Mouse (Mus musculus): ENCODE measurements around the gene Gga3.

The Gga3 gene

DNA sequence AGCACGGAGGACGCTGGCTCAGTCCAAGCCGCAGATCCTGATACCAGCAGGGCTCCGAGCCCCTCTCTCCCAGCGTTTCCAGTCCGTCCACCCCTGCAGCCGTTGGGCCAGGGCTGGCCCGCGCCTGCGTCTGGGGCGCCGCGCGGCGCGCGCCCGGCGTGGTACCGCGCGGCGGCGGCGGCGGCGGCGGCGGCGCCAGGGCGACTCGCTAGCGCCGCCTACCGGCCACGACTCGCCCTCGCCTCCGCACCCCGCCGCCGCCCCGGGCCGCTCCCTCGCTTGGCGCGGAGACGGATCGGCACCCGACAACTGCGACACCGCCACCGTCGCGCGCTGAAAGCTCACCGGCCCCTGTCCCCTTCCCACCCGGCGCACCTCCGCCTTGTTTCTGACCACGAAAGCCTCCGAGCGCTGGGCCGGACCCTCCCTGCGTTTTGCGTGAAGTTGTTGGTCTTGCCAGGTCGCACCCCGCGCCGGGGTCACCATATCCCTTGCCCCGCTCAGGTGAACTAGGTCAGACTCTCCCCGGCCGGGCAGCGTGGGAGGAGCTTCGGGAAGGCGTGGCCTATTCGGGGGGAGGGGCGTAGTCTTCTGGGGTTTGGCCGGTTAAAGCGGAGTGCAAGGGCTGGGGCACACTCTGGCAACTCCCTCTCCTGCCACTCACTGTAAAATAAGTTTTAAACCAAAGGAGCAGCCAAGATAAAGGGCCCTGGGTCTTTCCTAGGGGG lies 8.7 kb upstream of the Gga3 start, which contains the start of gene Mif4gd:
Mif4gd (minus strand) TSS at position 560 of the 728 bp plus-strand sequence.
- DNase-seq (ENCODE audit: low read depth, low spot score): peak; percentile 75

DNA sequence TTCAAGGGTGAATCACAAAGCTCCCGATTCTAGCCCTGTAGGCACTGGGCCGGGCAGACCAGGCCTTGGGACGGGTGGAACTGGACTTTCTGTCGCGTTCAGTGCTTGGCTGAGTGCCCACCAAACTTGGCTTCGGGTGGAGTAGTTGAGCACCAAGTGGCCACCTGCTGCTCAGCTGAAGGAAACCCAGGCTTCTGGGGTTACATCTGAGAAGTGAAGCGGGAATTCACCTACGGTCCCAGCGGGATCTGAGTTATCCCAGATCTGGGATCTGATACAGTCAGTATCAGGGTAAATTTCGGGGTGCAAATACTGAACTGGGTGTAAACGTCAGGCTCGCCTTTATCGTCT lies 8.2 kb upstream of the Gga3 start:
- no peak for DNase-seq (ENCODE audit: low read depth, low spot score)

DNA sequence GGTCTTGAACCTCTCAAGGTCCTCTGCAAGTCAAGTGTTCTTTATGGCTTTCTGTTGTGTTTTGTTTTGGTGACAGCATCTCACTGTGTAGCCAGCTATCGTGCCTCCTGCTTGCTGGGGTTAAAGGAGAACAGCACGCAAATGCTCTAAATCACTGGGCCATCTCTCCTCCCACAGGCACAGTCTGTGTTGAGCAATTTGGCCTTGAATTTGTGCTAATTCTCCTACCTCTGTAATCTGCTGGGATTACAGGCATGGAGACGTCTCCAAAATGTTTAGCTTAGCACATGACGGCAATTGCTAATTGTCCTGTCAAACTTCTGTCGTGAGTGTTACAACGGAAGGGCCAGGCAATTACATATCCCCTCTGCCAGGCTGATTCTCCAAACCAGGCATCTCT lies 7.3 kb upstream of the Gga3 start:
- DNase-seq (ENCODE audit: low read depth, low spot score): no peak

DNA sequence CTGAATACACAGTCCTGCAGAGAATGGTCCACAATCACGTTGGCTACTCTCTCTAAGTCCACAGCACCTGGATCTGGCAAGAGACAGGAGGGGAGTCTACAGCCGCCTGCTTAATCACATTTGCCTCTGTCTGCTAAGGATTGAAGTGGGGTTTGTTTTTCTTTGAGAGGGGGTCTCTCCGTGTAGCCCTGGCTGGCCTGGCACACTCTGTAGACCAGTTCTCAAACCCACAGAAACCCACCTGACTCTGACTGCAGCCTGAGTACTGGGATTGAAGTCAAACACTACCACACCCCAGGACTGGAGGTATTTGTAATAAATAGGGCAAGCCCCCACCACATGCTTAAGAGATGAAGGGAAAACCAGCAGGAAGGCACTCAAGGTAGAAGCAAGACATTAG lies 5.7 kb upstream of the Gga3 start:
- DNase-seq (ENCODE audit: low read depth, low spot score): no peak

DNA sequence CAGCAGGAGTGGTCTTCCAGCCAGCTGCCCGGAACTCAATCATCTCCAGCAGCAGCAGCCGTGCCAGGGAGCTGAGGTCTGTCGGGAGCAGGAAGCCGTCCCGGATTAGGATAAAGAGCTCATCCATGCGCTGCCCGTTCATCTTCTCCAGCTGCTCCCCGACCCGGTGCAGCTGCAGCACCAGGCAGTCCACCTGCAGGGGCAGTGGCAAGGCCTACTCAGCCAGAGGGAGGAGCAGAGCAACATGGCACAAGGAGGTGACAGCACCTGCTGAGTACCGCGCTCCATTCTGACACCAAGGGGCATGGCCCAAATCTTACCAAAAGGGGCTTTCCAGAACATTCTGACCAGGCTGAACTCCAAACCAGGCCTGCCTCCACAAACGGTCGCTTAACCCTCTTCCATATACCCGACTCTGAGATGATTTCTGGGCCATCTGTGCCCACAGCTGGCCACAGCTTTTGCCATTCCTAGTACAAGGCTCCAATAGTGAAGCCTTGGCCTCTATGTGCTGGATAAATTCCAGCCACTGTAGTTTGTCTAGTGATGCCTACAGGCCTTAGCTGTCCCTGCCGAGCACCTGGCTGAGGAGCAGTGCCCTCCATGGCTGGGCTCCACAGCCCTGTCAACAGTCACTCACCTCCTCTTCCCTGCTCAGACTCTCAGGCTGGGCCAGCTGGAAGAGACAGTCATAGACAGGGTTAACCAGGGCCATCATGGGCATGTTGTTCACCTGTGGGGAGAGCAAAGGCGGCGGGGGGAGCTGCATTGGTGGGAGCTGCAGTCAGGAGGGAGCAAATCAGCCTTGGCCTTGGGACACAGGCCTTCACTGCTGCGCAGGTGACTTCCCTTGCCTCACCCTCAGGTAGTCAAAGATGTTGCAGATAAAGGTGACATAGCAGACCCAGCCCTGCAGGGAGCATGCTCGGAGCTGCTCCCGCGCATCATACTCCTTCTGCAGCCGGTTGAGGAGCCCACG lies 4.9 kb upstream of the Gga3 start:
- DNase-seq (ENCODE audit: low read depth, low spot score): no peak

DNA sequence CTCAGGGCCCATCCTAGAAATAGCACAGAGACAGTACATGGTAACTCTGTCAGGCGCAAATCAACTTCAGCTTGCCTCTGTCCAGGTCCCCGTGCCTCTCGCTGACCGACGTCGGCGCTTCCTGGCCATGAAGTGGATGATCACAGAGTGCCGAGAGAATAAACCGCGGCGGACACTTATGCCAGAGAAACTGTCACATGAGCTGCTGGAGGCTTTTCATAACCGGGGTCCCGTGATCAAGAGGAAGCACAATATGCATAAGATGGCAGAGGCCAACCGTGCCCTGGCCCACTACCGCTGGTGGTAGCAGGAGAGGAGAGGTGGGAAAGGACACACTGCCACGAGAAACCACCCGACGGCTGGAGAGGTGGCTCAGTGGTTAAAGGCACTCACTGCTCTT lies 2.9 kb upstream of the Gga3 start:
- DNase-seq (ENCODE audit: low read depth, low spot score): no peak

DNA sequence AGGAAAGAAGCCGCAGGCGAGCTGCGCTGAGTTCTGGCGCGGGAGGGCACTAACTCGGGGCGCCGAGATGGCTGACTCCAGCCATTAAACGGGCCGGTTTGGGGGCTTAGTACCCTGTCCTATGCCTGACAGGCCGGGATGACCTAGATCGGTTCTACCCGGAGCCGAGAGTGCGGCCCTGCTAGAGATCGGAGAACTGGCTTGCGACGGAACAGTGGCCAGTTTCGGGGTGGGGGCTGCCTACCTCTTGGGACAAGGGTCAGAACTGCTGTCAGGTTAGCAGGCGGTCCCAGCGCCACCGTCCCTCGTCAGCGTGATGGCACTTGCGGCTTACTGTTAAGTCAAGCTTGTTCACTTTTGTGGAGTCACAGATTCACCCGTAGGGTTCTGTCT lies 449 bp upstream of the Gga3 start:
- no peak for DNase-seq (ENCODE audit: low read depth, low spot score)

DNA sequence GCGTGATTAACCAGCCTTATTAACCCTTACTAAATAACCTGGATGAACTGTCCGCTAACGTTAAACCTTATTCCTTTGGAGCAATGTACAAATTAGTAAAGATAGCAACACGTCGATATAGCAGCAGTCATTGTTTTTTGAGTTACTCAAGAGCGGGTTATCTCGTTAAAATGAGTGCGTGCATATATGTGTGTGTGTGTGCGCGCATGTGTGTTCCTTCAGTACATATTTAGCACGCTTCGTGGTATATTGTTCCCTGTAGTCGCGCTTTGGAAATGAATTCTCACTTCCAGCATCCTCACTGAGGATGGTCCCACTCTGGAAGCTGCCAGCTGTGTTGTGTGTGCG lies 749 bp downstream of the Gga3 start:
- DNase-seq (ENCODE audit: low read depth, low spot score): no peak

DNA sequence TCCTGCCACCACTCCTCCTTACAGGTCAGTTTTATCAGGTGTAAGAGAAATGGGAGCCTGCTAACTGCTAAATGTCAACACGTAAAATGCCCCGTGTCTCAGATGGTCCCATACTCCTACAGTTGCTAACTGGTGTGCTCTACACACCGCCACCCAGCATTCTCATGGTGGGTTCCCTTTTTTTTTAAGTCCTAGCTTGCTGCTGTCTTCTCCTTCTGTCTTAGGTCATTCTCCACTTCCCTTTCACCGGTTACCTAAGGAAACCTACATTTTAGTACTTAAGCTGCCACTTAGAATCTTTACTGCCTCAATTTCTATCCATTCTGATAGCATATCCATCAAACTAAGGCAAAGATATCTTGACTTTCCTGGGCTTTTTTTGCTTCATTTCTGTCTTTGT lies 2.7 kb downstream of the Gga3 start:
- no peak for DNase-seq (ENCODE audit: low read depth, low spot score)

DNA sequence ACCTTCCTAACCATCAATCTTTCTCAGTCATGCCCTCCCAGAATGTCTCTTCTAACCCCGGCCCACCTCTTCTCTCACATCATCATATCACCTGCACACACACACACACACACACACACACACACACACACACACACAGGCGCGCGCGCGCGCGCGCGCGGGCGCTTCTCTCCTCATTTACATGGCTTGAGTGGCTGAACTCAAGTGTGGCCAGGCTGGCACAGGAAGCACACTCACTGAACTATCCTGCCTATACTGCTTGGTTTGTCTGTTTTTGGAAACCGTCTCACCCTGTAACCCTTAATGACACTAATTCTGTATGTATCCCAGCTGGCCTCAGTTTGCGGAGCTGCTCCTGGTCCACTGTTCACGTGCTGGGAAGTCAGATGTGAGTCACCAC lies 3.1 kb downstream of the Gga3 start:
- DNase-seq (ENCODE audit: low read depth, low spot score): no peak

DNA sequence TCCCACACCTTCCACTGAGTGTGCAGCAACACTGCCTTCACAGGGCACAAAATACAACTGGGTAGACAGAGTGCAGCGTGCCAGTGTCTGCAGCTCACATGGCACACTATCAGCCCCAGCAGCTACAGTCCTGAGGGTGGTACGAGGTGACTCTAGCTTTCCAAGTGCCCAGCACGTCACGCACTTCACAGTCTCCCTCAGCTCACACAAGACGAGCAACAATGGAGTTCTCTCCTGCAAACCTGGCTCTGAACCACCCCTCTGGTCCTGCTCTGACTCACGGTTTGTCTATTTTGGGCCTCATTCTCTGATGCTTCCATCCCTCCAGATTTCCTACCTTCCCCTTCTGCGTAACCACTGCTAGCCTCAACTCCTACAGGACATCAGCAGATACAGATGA lies 4.1 kb downstream of the Gga3 start:
- DNase-seq (ENCODE audit: low read depth, low spot score): no peak

DNA sequence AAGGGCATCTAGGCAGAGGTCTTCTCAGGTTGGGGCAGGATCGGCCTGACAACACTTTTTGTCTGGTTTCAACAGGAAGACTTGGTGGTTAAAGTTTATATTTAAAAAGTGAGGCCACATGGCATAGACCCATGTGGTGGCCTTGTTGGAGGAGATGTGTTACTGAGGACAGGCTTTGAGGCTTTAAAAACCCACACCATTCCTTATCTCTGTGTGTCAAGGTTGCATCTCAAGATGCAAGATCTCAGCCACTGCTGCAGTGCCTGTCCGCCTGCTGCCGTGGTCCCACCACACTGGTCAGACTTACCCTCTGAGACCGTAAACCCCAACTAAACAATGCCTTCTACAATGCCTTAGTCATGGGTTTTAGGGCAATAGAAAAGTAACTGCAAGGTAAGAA lies 5.5 kb downstream of the Gga3 start:
- DNase-seq (ENCODE audit: low read depth, low spot score): no peak

DNA sequence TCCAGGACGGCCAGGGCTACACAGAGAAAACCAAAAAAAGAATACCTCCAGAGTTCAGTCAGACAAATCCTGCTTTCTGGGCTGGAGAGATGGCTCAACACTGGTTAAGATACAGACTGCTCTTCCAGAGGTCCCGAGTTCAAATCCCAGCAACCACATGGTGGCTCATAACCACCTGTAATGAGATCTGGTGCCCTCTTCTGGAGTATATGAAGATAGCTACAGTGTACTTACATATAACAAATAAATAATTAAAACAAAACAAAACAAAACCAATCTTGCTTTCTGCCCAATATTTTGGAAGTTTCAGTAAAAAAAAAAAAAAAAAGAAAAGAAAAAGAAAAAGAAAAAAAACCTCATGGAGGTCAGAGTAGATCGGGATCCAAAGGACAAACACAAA lies 8.6 kb downstream of the Gga3 start:
- no peak for DNase-seq (ENCODE audit: low read depth, low spot score)

DNA sequence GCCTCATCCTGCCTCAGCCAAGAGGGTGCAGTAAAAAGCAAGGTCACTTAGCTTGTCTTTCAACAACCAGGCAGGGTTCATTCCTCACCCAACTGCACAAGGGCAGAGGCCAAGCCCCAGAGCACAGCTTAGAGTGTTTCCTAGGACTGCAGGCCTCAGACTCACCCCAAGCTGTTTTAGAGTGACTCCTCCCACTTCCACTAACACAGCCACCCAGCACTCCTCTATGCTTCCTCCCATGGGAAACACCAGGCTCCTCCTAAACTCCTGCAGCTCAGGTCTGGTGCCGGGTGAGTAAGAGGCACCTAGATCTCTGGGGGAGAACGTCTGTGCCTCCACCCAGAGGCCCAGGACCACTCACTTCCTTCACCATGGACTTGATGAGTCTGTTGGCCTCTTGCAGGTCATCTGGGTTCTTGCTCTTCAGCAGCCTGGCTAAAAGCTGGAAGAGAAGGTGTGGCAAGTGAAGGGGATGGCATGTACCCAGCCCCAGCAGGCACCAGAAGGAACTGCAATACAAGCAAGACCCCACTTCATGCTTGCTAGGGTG lies 13.2 kb downstream of the Gga3 start:
- no peak for DNase-seq (ENCODE audit: low read depth, low spot score)

DNA sequence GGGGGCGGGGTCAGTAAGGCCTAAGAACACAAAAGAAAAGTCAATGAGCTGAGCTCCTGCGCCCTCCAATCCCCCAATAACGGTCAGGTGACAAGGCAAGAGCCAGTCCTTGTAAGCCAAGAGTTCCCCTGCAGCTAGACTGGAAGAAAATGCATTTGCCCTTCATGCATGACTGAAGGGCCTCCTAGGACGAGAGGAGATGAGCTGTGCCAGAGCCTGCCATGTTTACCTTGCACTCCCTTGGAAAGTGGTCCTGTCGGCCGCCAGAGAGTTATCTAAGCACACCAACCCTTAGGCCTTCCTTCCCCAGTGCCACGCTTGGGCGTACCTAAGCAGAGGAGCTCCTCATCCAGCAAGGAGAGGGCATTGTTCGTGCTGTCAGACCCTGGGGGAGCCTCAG lies 15.9 kb downstream of the Gga3 start:
- no peak for DNase-seq (ENCODE audit: low read depth, low spot score)

DNA sequence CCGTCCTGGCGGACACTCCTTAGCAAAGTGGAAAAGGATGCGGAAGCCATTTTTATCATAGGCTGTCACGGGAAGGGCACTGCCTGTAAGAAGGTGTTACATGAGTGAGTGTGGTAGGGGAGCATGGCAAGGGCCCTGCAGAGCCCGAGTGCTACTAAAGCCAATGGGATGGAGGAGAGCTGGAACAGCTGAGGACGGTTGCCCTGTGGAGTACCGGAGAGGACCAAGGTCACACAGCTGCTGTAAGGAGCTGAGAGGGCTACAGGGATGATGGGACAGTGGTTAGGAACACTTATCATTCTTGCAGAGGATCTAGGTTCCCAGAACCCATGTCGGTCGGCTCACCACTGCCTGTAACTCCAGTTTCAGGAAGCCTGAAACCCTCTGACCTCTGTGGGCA lies 17.4 kb downstream of the Gga3 start:
- no peak for DNase-seq (ENCODE audit: low read depth, low spot score)

DNA sequence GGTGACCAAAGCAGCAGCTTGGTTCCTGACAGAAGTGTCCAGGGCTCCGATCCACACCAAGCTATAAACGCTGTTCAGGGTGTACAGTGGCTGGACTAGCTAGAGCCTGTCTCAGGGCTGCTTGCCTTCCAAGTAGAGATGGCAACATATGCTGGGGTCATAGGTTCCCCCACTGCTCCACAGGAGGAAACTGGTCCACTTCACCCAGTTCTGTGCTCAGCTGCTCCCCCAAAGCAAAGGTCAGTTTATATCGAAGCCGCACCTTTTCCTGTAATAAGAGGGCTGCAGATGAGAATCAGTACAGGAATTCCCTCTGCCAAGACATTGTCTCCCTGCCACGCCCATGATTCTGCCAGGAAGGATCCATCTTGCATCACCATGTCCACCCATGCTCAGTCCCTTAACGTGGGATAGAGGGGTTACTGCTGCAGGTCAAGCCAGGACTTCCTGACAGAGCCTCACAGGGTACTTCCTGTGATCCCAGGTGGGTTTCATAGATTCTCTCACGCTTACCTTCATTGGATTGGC lies 18.2 kb downstream of the Gga3 start:
- no peak for DNase-seq (ENCODE audit: low read depth, low spot score)

DNA sequence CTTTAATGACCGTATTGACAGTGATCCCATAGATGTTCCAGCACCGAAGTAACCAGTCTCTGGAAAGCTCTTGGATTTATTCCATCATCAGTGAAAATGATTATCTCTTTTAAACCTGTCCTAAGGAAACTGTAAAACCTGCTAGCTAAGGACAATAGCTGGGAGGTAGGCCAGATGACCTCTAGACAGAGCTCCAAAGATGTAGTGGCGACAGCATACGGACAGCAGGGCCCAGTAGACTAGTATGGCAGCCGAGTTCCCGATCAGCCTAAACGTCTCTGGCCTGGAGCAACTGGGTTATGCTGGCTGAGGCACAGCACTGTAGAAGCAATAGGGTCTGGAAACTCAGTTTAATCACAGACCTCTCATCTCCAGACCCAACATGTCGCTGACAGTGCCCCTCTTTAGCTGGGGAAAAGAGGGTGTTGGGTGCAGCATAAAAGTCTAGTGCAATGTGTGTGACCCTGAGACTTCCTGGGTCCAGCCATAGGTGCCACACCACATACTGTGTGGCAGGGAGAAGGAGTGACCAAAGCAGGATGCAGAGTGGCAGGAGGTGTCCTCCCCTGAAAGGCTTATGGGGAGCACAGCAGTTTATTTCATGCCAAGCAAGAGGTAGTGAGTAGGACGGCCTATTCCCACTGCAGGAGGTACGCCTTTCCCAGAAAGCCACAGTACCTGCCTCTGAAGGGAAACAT lies 19.3 kb downstream of the Gga3 start:
- DNase-seq (ENCODE audit: low read depth, low spot score): no peak

DNA sequence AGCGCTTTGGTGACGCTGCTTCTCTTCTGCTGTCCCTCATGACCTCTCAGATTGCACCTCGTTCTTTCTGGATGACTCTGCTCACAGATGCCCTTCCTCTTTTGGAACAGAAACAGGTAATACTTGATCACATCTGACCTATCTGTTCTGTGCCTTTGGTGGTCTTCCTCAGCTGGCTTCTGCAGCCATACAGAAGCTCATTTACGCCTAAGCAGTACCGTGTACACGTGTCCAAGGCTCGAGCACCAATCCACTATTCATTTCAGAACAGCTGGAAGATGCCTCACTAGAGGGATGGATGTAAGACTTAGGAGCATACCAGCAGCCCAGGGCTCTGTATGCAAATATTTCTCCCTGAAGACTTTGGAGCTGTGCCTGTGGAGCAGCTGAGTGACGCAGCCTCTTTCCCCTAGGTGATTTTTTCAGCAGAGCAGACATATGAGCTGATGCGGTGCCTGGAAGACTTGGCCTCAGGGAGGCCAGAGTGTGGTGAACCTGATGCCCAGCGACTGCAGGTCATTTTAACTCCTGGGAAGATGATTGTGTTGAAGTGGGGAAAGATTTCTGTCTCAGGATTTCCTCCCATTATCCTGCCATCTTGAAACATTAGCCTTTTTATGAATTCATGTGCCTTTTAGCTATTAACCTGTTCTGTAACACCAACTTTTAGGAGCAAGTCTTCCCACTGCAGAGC lies 20.8 kb downstream of the Gga3 start:
- no peak for DNase-seq (ENCODE audit: low read depth, low spot score)

DNA sequence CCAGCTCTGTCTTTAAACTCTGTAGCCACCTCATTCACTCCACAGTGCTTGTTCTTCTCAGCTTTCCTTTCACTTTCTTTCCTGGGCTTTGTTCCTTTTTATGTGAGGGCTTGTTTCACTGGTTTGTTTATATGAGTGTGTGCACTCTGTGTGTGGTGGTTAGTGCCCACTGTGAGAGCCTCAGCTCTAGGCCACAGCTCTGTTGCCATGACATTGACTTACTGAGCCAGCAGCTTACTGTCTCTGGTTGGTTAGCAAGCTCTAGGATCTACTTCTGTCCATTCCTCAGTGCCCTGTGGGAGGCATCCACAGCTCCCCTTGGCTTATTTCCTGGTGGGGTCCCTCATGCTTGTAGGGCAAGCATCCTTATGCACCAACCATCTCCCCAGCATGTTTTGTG lies 24.8 kb downstream of the Gga3 start:
- no peak for DNase-seq (ENCODE audit: low read depth, low spot score)

DNA sequence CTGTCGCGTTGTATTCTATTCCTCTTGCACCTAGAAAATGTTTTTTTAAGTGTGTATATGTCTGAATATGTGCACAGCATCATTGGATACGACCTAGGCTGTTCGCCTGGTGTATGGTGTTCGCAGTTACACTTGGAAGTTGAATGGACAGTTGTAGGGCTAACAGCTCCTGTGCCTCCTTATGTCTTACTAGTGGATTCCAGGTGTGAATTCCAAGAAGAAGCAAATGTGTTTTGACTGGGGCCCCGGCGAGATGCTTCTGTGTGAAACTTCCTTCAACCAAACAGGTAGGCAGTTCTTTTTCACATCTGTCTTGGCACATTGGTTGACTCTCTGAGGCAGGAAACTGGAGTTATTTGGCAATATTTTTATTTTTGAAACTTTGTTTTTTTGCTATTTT lies 38.9 kb downstream of the Gga3 start:
- DNase-seq (ENCODE audit: low read depth, low spot score): no peak

Data from embryo, embryonic 11.5 days (tissue).